Mouse (Mus musculus): Measurements from ENCODE around the gene Tmem253.
"Not testable (repeated sequence)": the region's sequence is repeated elsewhere in the genome, so short reads cannot be mapped to it uniquely, and the experiment has no call there.

The Tmem253 gene

GRCm38 (mm10) chr14:52022244-52022708, 6.8 kb downstream of the Tmem253 start:
- no peak for DNase-seq

DNA sequence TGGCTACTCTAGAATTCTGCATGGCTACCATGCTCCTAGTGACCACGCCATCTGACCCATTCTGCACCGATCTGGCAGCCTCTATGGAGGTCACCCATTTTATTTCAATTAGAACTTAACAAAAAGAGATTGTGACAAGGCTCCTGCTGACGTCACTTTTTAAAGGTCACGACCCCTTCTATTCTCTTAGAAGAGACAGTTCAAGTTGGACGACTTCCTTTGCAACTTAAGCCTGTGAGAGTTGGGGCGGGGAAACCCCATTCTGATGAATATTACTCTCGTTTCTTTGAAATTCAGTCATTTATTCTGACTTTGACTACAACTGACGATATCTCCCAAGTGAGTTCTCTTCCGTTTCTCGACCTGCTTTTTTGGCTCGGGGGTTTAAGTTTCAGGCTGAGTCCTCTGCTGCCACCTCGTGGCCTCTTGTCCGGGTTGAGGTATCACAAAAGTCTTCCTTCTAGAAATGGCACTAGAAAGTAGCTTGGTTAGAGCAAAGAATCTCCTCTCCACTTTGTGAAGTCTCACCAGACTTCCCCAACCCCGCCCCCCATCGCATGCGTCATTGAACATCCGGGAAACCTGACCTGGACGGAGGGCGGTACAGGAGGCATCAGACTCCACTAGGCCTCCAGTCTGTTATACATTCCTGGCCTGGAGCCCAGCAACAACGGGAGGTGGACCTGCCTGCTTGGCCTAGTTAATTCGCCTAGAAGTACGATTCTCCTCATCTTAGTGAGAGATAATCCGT, 7.4 kb downstream of the Tmem253 start:
- peak; percentile 90 to 92 for DNase-seq

GRCm38 (mm10) chr14:52024133-52024532, 8.7 kb downstream of the Tmem253 start:
- DNase-seq: no peak

DNA sequence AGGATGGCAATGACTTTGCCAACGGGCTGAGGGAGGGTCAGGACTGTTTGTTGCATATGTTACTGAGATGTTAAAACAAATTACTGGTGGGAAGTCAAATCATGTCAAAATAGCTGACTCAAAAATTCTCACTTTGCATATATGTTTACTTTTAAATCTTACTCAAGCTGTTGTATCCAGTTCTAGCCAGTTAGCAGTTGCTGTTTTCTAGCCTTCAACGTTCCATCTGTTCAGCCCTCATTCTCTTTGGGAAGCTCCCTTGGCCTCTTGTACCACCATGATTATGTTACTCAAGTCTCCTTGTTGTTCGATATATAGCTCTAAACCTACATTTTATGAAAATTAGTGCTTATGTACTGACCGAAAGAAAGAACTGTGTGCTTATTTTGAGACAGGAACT, 10.9 kb downstream of the Tmem253 start:
- DNase-seq: no peak

GRCm38 (mm10) chr14:52035926-52036325, 20.5 kb downstream of the Tmem253 start:
- DNase-seq: no peak

DNA sequence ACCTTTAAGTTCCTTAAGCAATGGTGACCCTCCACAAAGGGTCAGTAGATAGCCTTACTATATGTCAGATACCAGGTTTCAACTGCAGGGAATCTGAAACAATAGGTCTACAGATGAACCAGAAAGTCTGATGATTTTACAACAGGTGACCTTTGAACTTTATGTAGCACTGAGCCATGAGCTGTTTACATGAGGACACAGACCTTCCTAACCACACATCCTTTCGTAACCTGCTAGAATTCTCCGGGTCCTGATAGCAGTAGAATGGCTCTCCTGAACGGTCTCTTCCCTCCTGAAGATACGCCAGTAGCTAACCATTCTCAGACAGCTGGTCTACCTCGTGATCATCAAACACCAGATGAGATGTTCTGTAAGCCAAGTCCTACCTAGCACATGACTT, 23.9 kb downstream of the Tmem253 start:
- no peak for DNase-seq

- DNase-seq: not testable (repeated sequence)
Observed at GRCm38 (mm10) chr14:52042359-52042758, 26.9 kb downstream of the Tmem253 start, which contains the start of gene Olfr221. TSS of gene Olfr221 (minus strand) at chr14:52042459.

GRCm38 (mm10) chr14:52043446-52043845, 28.0 kb downstream of the Tmem253 start:
- DNase-seq: no peak

GRCm38 (mm10) chr14:52044901-52045678, 29.6 kb downstream of the Tmem253 start:
- peak; percentile 51 to 56 for DNase-seq

GRCm38 (mm10) chr14:52045966-52046565, 30.6 kb downstream of the Tmem253 start:
- no peak for DNase-seq

- DNase-seq: not testable (repeated sequence)
Observed at GRCm38 (mm10) chr14:52052720-52053119, 37.3 kb downstream of the Tmem253 start.

DNA sequence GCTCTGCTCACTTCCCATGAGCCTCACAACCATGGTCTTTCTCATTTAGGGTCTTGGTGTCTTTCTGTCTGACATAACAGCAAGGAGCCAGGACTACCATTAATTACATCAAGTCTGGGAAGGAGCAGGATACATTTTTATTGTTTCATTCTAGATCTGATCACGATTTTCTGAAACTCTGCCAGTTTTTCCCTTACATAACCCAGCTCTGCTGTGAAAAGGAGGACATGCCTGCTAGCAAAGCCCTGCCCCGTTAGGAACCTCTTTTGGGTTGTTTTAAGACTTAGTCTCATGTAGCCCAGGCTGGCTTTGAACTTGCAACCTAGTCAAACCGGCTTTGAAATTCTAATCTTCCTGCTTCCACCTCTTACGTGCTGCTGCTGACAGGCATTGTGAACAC, 44.5 kb downstream of the Tmem253 start:
- no peak for DNase-seq

DNA sequence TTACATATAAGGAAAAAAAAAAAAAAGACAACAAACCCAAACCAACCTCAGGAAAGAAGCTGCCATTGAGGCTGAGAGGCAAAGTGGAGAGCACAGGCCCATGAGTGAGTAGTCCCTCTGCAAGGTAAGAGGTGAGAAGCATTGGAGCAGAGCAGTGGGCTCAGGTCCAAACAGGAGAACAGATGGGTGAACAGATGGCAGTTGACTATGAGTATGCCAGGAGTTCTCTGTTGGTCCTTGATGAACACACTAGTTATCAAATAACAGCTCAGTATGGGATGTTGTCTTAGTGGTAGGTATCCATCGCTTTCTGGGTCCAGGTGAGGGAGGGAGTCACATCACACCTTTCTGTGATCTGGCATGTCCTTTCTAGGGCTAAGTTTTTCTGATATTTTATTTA, 45.3 kb downstream of the Tmem253 start:
- no peak for DNase-seq

DNA sequence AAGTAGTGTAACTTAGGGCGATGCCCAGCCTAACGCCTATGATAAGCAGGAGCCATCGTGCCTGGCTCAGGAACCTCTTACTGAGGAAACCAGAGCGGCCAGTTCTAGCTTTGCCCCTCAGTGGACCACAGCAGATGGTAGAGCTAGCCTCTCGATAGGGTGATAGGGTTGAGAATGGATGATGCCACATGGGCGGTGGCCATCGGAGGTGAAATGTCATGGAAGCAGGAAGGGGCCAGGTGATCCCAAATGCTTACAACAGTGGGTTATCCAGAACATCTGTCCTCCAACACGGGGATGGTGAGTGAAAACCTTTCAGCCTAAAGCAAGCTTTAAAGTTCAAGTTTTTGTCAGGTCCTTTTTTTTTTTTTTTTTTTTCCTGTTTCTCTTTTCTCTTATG, 46.3 kb downstream of the Tmem253 start:
- DNase-seq: no peak

DNA sequence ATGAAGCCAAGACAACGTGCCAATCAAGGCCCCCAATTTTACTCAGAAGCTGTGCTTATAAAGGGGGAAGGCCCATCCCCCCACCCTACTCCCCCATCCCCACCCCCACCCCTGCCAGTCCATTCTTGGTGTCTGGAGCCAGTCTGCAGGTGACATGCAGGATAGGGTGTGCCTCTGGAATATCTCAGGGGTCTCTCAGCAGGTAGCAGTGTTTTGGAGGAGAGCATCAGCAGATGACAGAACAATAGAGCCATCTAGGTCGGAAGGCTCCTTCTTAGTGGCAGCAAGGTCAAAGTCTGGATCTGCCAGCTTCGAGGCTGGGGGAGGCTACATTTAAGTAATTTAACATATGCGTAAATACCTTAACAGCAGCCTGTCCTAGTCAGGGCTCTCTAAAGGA, 50.7 kb downstream of the Tmem253 start:
- DNase-seq: no peak
